Mouse (Mus musculus): ENCODE measurements around the gene Gp1bb. TPM values are rescaled to one million over a fixed set of nuclear protein-coding genes. Genes with fewer than 3 reads are reported as not detected.

Gp1bb gene
- polyA plus RNA-seq, 1 experiment from 2014 or later, result 2.2 TPM

DNA sequence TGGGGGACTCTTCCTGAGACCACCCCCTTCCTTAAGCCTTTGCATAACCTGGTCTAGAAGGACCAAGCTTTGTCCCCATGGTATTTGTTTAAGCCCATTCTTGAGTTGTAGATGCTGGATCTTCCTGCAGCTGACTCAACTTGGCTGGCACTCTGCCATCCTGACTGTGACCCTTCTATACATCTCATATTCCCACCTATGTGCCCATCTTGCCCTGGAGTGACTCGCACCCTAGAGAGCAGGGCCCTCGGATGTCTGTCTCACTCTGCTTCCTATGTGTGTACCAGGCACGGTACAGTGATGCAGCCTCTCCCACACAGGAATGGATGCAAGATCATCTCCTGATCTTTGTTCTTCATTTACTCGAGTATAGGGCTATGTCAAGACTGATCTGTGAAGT is 20.7 kb upstream of the Gp1bb start:
- 79% methylated on average over 4 of the region's 4 CpGs for WGBS
- Histone ChIP-seq H3K4me2 (ENCODE audit: low read depth, low read length) (no peak overlapping the region), H3K4me3 (ENCODE audit: low read length) (no peak overlapping the region), H3K27me3 (ENCODE audit: control insufficient read depth, insufficient read depth, low read depth, low read length) (no peaks in the 10 kb centered on the region; the same call in 1 of the 2 replicates), H3K9me3 (ENCODE audit: control insufficient read depth, low read length) (no peaks in the 10 kb centered on the region), H3K27ac (ENCODE audit: low read length) (no peak overlapping the region), H3K4me1 (replicated peaks; ENCODE audit: control insufficient read depth, insufficient read depth, low read length) (no peaks in the 10 kb centered on the region), H3K9ac (ENCODE audit: low read length) (no peak overlapping the region), H3K36me3 (ENCODE audit: control insufficient read depth, insufficient read depth, low read length) (no peaks in the 10 kb centered on the region)
- ATAC-seq (ENCODE audit: low read depth), result no peak

DNA sequence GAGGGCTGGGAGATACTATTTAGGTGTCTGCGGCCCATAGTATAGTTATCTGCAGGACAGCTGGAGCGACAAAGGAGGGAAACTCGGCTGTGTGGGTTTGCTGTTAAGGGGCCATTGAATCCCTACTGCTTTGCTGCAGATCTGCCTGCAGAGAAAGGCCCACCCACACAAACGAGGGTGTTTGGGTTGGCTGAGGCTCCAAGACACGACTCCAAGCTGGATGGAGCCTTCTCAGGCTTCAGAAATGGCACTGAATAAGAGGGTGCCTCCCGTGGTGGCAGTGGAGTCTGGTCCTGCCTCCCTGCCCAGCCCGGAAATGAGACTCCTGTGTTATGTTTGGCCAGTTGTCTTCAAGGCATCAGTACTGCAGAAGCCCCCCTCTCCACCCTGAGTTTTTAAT is 20.1 kb upstream of the Gp1bb start:
- Histone ChIP-seq H3K36me3 (ENCODE audit: control insufficient read depth, insufficient read depth, low read length) (no peaks in the 10 kb centered on the region), H3K4me1 (replicated peaks; ENCODE audit: control insufficient read depth, insufficient read depth, low read length) (no peaks in the 10 kb centered on the region), H3K27me3 (ENCODE audit: control insufficient read depth, insufficient read depth, low read depth, low read length) (no peaks in the 10 kb centered on the region; the same call in 1 of the 2 replicates), H3K27ac (ENCODE audit: low read length) (no peak overlapping the region), H3K4me3 (ENCODE audit: low read length) (no peak overlapping the region), H3K9me3 (ENCODE audit: control insufficient read depth, low read length) (no peaks in the 10 kb centered on the region), H3K4me2 (ENCODE audit: low read depth, low read length) (no peak overlapping the region), H3K9ac (ENCODE audit: low read length) (no peak overlapping the region)
- WGBS, result 46% methylated on average over 7 of the region's 7 CpGs
- ATAC-seq (ENCODE audit: low read depth), result no peak

DNA sequence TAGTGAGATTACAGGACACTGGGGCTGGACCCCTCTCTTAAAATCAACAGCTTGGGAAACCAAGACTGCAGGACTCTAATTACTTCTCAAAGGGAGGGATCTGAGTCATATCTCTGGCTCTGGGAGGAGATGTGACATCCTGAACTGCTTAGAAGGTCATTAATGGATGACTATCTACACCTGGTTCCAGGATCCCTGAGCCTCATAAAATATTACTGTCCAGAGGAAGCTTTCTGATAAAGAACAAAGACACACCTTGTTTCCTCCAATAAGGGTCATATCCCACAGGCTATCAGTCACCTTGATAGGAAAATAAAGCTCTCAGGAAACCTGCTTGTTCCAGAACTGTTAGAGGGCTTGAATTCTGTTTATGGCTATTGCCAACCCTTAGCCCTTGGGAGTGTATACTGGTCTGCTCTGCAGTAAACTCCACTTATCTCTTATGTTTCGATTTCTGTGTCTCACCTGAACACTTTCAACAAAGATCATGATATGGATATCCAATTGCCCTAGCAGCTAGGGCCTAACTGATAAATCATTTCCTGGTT is 17.3 kb upstream of the Gp1bb start:
- Histone ChIP-seq H3K27me3 (ENCODE audit: control insufficient read depth, insufficient read depth, low read depth, low read length) (no peaks in the 10 kb centered on the region; the same call in 1 of the 2 replicates), H3K9me3 (ENCODE audit: control insufficient read depth, low read length) (no peaks in the 10 kb centered on the region), H3K4me2 (ENCODE audit: low read depth, low read length) (no peak overlapping the region), H3K4me1 (replicated peaks; ENCODE audit: control insufficient read depth, insufficient read depth, low read length) (no peaks in the 10 kb centered on the region), H3K27ac (ENCODE audit: low read length) (no peak overlapping the region), H3K36me3 (ENCODE audit: control insufficient read depth, insufficient read depth, low read length) (no peaks in the 10 kb centered on the region), H3K4me3 (ENCODE audit: low read length) (no peak overlapping the region), H3K9ac (ENCODE audit: low read length) (no peak overlapping the region)
- no peak for ATAC-seq (ENCODE audit: low read depth)
- WGBS, result 58% methylated on average over 1 of the region's 1 CpGs

DNA sequence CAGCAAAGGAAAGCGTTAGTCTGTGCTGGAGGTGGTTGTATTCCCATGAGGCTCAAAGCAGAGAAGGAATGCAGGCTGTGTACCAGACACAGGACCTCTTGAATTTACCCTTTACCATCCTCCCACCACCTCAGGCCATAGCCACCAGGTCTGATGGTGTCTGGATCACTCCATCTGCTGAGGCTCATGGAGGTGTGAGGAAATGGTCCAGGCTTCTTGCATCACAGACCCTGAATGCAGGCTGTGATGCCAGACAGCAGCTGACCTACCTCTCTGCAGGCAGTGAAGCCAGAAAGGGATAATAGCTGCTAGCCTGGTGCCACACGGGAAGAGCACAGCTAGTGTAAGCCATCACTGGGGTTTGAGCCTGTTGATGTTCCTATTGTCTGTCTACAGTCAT is 16.2 kb upstream of the Gp1bb start:
- H3K27ac ChIP-seq (ENCODE audit: low read length), result no peak overlapping the region
- 51% methylated on average over 2 of the region's 2 CpGs for WGBS
- ATAC-seq (ENCODE audit: low read depth), result no peak

DNA sequence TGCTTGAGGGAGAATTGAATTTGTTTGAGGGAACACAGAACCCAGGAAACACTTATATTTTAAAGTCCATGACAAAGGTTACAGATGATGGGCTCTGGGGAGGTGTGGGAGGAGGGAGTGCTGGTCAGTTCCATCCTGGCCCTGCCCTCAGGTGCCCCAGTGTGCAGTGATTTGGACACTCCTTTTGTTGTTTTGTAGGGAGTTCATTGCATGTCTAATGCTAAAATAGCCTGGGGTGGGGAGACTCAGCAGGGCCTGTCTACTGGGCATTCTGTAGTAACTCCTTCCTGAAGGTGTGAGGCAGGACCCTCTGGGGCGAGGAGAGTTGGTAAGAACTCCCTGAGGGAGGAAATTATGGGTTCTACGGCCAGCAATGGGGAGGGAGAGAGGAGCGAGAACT is 14.6 kb upstream of the Gp1bb start:
- Histone ChIP-seq H3K4me1 (replicated peaks; ENCODE audit: control insufficient read depth, insufficient read depth, low read length) (no peaks in the 10 kb centered on the region), H3K36me3 (ENCODE audit: control insufficient read depth, insufficient read depth, low read length) (no peaks in the 10 kb centered on the region), H3K4me3 (ENCODE audit: low read length) (no peak overlapping the region), H3K9ac (ENCODE audit: low read length) (no peak overlapping the region), H3K4me2 (ENCODE audit: low read depth, low read length) (no peak overlapping the region), H3K27ac (ENCODE audit: low read length) (no peak overlapping the region), H3K27me3 (ENCODE audit: control insufficient read depth, insufficient read depth, low read depth, low read length) (no peaks in the 10 kb centered on the region; the same call in 1 of the 2 replicates), H3K9me3 (ENCODE audit: control insufficient read depth, low read length) (no peaks in the 10 kb centered on the region)
- WGBS, result 56% methylated on average over 3 of the region's 3 CpGs
- no peak for ATAC-seq (ENCODE audit: low read depth)

More for the DNA sequence above, 16.2 kb upstream of the Gp1bb start:
- Histone ChIP-seq H3K4me1 (replicated peaks; ENCODE audit: control insufficient read depth, insufficient read depth, low read length) (no peaks in the 10 kb centered on the region), H3K36me3 (ENCODE audit: control insufficient read depth, insufficient read depth, low read length) (no peaks in the 10 kb centered on the region), H3K27me3 (ENCODE audit: control insufficient read depth, insufficient read depth, low read depth, low read length) (no peaks in the 10 kb centered on the region; the same call in 1 of the 2 replicates), H3K4me3 (ENCODE audit: low read length) (no peak overlapping the region), H3K4me2 (ENCODE audit: low read depth, low read length) (no peak overlapping the region), H3K9ac (ENCODE audit: low read length) (no peak overlapping the region), H3K9me3 (ENCODE audit: control insufficient read depth, low read length) (no peaks in the 10 kb centered on the region)

DNA sequence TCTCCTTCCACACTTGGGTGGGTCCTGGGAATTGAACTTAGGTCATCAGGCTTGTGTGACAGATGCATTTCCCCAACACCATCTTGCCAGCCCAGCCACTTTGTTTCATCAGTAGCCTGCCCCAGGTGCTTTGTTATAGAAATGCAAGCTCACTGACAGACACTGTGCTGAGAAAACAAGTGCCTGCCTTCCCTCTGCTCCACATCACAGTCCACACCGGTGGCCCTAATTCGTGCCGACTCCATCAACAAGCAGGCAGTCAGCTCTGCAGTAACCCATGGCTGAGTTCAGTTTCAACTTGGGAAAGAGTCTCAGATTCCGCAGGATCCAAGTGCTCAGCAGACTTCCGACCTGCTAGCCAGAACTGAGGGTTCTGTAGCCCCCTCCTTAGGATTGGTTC is 14.2 kb upstream of the Gp1bb start:
- no peak overlapping the region for H3K4me2 ChIP-seq (ENCODE audit: low read depth, low read length)
- H3K27ac ChIP-seq (ENCODE audit: low read length), result no peak overlapping the region
- no peak overlapping the region for H3K9ac ChIP-seq (ENCODE audit: low read length)
- WGBS, result 71% methylated on average over 5 of the region's 5 CpGs
- no peaks in the 10 kb centered on the region for H3K9me3 ChIP-seq (ENCODE audit: control insufficient read depth, low read length)
- no peaks in the 10 kb centered on the region for H3K4me1 ChIP-seq (replicated peaks; ENCODE audit: control insufficient read depth, insufficient read depth, low read length)
- no peaks in the 10 kb centered on the region for H3K36me3 ChIP-seq (ENCODE audit: control insufficient read depth, insufficient read depth, low read length)
- no peak for ATAC-seq (ENCODE audit: low read depth)
- no peaks in the 10 kb centered on the region; the same call in 1 of the 2 replicates for H3K27me3 ChIP-seq (ENCODE audit: control insufficient read depth, insufficient read depth, low read depth, low read length)
- no peak overlapping the region for H3K4me3 ChIP-seq (ENCODE audit: low read length)

DNA sequence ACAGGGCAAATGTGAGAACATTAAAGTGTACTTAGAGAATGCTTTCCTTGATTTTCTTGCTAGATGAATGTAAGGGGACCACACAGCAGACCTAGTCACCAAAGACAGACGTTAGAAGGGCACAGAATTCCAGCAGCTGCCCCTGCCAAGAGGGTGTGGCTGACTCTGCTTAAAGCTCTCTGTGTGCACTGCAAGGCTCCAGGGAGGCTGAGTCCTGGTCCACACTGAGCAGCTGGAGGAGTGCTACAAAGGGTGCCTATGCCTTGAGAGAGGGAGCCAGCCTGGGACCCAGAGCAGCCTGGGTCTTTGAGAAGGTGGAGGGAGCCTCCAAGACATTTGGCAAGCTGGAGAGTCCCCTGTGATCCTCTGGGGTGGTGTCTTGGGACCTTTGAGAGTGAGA is 11.1 kb upstream of the Gp1bb start:
- H3K27me3 ChIP-seq (ENCODE audit: control insufficient read depth, insufficient read depth, low read depth, low read length), result no peaks in the 10 kb centered on the region; the same call in 1 of the 2 replicates
- 15% methylated on average over 1 of the region's 1 CpGs for WGBS
- ATAC-seq (ENCODE audit: low read depth), result no peak

DNA sequence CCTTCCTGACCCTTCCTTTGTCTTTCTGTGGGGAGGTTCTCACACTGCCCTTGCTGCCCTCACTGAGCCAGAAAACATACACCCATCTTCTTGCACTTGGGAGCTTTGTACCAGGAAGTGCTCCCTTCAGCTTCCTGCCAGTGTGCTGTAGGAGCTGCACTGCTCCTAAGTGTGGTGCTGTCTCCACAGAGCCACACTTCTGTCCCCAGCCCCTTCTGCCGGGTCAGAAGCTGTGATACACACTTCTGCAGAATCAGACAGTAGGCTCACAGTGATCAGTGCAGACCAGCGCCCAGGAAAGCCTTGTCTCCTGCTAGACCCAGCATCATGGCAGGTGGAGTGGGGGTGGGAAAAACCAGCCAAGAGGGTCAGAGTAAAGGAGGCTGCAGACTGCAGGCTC is 10.6 kb upstream of the Gp1bb start:
- no peak overlapping the region for H3K9ac ChIP-seq (ENCODE audit: low read length)
- H3K36me3 ChIP-seq (ENCODE audit: control insufficient read depth, insufficient read depth, low read length), result no peaks in the 10 kb centered on the region
- H3K27me3 ChIP-seq (ENCODE audit: control insufficient read depth, insufficient read depth, low read depth, low read length), result no peaks in the 10 kb centered on the region; the same call in 1 of the 2 replicates
- H3K4me3 ChIP-seq (ENCODE audit: low read length), result no peak overlapping the region
- WGBS, result 52% methylated on average over 2 of the region's 2 CpGs
- ATAC-seq (ENCODE audit: low read depth), result no peak
- no peak overlapping the region for H3K4me2 ChIP-seq (ENCODE audit: low read depth, low read length)
- no peaks in the 10 kb centered on the region for H3K9me3 ChIP-seq (ENCODE audit: control insufficient read depth, low read length)
- H3K4me1 ChIP-seq (replicated peaks; ENCODE audit: control insufficient read depth, insufficient read depth, low read length), result peaks cover 8% of the 10 kb centered on the region
- no peak overlapping the region for H3K27ac ChIP-seq (ENCODE audit: low read length)

More for the DNA sequence above, 11.1 kb upstream of the Gp1bb start:
- Histone ChIP-seq H3K4me1 (replicated peaks; ENCODE audit: control insufficient read depth, insufficient read depth, low read length) (peaks cover 6% of the 10 kb centered on the region), H3K27ac (ENCODE audit: low read length) (no peak overlapping the region), H3K9me3 (ENCODE audit: control insufficient read depth, low read length) (no peaks in the 10 kb centered on the region), H3K4me2 (ENCODE audit: low read depth, low read length) (no peak overlapping the region), H3K36me3 (ENCODE audit: control insufficient read depth, insufficient read depth, low read length) (no peaks in the 10 kb centered on the region), H3K9ac (ENCODE audit: low read length) (no peak overlapping the region), H3K4me3 (ENCODE audit: low read length) (no peak overlapping the region)

DNA sequence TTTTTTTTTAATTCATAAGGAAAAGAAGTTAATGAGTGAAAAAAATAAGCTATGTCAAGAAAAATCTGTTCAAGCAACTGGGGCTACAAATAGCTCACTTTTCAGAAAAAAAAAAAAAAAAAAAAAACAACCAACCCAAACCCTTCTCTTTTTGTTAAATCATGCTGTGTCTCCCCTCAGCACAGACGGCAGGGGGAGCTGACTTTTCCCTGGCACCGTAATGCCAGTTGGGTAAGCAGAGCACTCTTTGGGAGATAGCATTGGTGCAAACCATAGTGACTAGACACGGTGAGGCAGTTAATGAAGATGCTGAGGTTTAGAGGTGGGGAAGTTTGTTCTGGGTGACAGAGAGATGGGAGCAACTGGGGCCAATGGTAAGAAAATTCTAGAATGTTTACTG is 9.9 kb upstream of the Gp1bb start:
- no peak overlapping the region for H3K27ac ChIP-seq (ENCODE audit: low read length)
- peaks cover 1% of the 10 kb centered on the region; the same call in 1 of the 2 replicates for H3K27me3 ChIP-seq (ENCODE audit: control insufficient read depth, insufficient read depth, low read depth, low read length)
- no peak overlapping the region for H3K9ac ChIP-seq (ENCODE audit: low read length)
- no peak overlapping the region for H3K4me3 ChIP-seq (ENCODE audit: low read length)
- no peak overlapping the region for H3K4me2 ChIP-seq (ENCODE audit: low read depth, low read length)
- H3K36me3 ChIP-seq (ENCODE audit: control insufficient read depth, insufficient read depth, low read length), result no peaks in the 10 kb centered on the region
- no peaks in the 10 kb centered on the region for H3K9me3 ChIP-seq (ENCODE audit: control insufficient read depth, low read length)
- H3K4me1 ChIP-seq (replicated peaks; ENCODE audit: control insufficient read depth, insufficient read depth, low read length), result peaks cover 8% of the 10 kb centered on the region
- WGBS, result 47% methylated on average over 3 of the region's 3 CpGs
- no peak for ATAC-seq (ENCODE audit: low read depth)

DNA sequence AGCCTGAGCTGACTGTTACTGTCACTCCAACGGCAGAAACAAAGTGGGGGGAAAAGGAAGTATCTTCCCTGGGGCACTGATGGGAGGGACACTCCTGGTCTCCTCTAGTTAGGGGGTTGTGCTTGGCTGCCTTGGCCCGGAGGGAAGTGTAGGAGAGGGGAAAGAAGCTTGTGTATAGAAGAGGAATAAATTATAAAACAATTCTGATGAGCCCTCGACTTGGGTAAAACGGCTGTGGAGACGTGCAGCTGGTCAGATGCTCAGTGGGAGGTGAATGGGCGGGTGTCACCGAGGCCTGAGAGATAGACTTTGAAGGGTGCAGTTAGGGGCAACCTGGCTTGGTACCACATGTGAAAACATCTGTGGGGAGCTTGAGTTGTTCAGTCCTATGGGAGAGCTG is 8.9 kb upstream of the Gp1bb start:
- H3K9me3 ChIP-seq (ENCODE audit: control insufficient read depth, low read length), result no peaks in the 10 kb centered on the region
- 58% methylated on average over 7 of the region's 7 CpGs for WGBS

More for the DNA sequence above, 8.9 kb upstream of the Gp1bb start:
- Histone ChIP-seq H3K36me3 (ENCODE audit: control insufficient read depth, insufficient read depth, low read length) (no peaks in the 10 kb centered on the region), H3K4me2 (ENCODE audit: low read depth, low read length) (no peak overlapping the region), H3K27ac (ENCODE audit: low read length) (no peak overlapping the region), H3K4me1 (replicated peaks; ENCODE audit: control insufficient read depth, insufficient read depth, low read length) (peaks cover 14% of the 10 kb centered on the region), H3K9ac (ENCODE audit: low read length) (no peak overlapping the region), H3K27me3 (ENCODE audit: control insufficient read depth, insufficient read depth, low read depth, low read length) (peaks cover 2% of the 10 kb centered on the region; the same call in 1 of the 2 replicates), H3K4me3 (ENCODE audit: low read length) (no peak overlapping the region)
- ATAC-seq (ENCODE audit: low read depth), result no peak
